Mouse (Mus musculus) bone marrow, adult 2 months (tissue): ENCODE results near the gene Mfsd6l.

Experiments used
- CTCF ChIP-seq: fragments of 200-500 bp; IDR thresholded peaks from 2 replicates; pipeline ENCODE4 v1.5.1; 2011; ENCODE audit warnings: low read length, control low read depth; ENCODE audit not compliant: control insufficient read depth, insufficient read depth
- POLR2A ChIP-seq: fragments of 200-500 bp; IDR thresholded peaks from 2 replicates; pipeline ENCODE4 v1.6.1; 2011; ENCODE audit warnings: low read depth, mild to moderate bottlenecking, control low read depth, low read length, borderline replicate concordance; ENCODE audit not compliant: control insufficient read depth

DNA sequence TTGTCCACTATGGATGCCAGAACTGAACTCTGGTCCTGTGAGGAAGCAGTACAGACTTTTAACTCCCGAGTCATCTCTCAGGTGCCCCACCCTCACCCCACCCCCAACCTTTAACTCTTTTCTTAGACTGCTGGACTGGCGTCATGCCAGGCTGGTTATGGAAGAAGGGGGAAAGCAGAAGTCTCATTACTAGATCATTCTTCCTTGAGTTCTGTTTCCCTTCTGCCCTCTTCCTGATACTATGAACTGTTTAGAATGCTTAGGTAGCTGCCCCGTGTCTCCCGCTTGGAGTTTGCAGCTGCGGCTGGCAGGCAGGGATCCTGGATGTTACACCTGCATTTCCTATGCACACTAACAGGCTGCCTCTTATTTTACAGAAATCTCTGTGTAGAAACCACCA lies 36.2 kb upstream of the Mfsd6l start:
- TF ChIP-seq POLR2A (no peak), CTCF (no peak)
